Mouse (Mus musculus): ENCODE data around the gene Fam71f1.

- TF ChIP-seq GATA1 (IDR thresholded peaks at IDR 0.05; ENCODE audit: borderline replicate concordance, low read length), result no peak
- TF ChIP-seq CTCF (IDR thresholded peaks at IDR 0.05; ENCODE audit: low read depth, low read length), result no peak
- TF ChIP-seq GATA2 (IDR thresholded peaks at IDR 0.05; ENCODE audit: borderline replicate concordance, low read depth, low read length), result no peak
- no peak for TF ChIP-seq TAL1 (conservative IDR thresholded peaks at IDR 0.05; ENCODE audit: low read depth, low read length)
- TF ChIP-seq POLR2AphosphoS5 (IDR thresholded peaks at IDR 0.05; ENCODE audit: insufficient replicate concordance, low read depth, low read length), result no peak
Observed at GRCm38 (mm10) chr6:29348371-29348724, 29.4 kb downstream of the Fam71f1 start.
